In genomic region chr12:7962314-7962927, GRCm38 (mm10) we compare ENCODE assay signal across 15 mouse cellular contexts. TPM values are rescaled to one million over a fixed set of nuclear protein-coding genes. Genes with fewer than 3 reads are reported as not detected.
DNase-seq lines count a peak whose midpoint lies in the region; ATAC-seq and TF ChIP-seq lines count a peak whose summit lies in the region.
"Had no signal": no experiment of that assay in that cellular context is flagged by ENCODE, and none has a peak within 500 bp of the region (broad histone marks: within the 10 kb centered on the region; RNA-seq: fewer than 3 reads in every experiment).

No protein-coding gene starts in this region.

- TF ChIP-seq EP300 in stomach, postnatal 0 days (optimal IDR thresholded peaks at IDR 0.05) = no peak

- no peak overlapping the region for H3K4me3 ChIP-seq in forebrain, embryonic 15.5 days
- H3K4me3 ChIP-seq in forebrain, embryonic 10.5 days = no peak overlapping the region
- no peak overlapping the region for H3K4me3 ChIP-seq in kidney, embryonic 16.5 days (ENCODE audit: low read length)
- H3K4me3 ChIP-seq in stomach, embryonic 16.5 days (replicated peaks; ENCODE audit: low read length) = no peak overlapping the region
- H3K4me3 ChIP-seq in stomach, postnatal 0 days (ENCODE audit: low read depth, low read length) = no peak overlapping the region
- H3K4me3 ChIP-seq: embryonic facial prominence, embryonic 12.5 days; layer of hippocampus, adult 2 months; midbrain, embryonic 12.5 days had no signal

- WGBS in forebrain, embryonic 15.5 days = 58% methylated on average over 5 of the region's 5 CpGs
- 88% methylated on average over 5 of the region's 5 CpGs for WGBS in forebrain, embryonic 10.5 days
- WGBS in kidney, embryonic 16.5 days = 43% methylated on average over 5 of the region's 5 CpGs
- WGBS in stomach, embryonic 16.5 days = 52% methylated on average over 5 of the region's 5 CpGs
- WGBS in stomach, postnatal 0 days = 52% methylated on average over 5 of the region's 5 CpGs

- H3K27ac ChIP-seq in forebrain, embryonic 15.5 days (replicated peaks) = no peak overlapping the region
- no peak overlapping the region for H3K27ac ChIP-seq in forebrain, embryonic 10.5 days
- no peak overlapping the region for H3K27ac ChIP-seq in kidney, embryonic 16.5 days (ENCODE audit: low read length)
- H3K27ac ChIP-seq in stomach, embryonic 16.5 days (ENCODE audit: low read length) = no peak overlapping the region
- H3K27ac ChIP-seq in stomach, postnatal 0 days (replicated peaks) = no peak overlapping the region
- H3K27ac ChIP-seq: embryonic facial prominence, embryonic 12.5 days; layer of hippocampus, adult 2 months; liver, embryonic 14.5 days; midbrain, embryonic 12.5 days had no signal

- no peaks in the 10 kb centered on the region for H3K27me3 ChIP-seq in forebrain, embryonic 15.5 days
- H3K27me3 ChIP-seq in forebrain, embryonic 10.5 days (ENCODE audit: poor library complexity, severe bottlenecking) = no peaks in the 10 kb centered on the region
- H3K27me3 ChIP-seq in kidney, embryonic 16.5 days (ENCODE audit: insufficient read depth, low read length) = no peaks in the 10 kb centered on the region
- no peaks in the 10 kb centered on the region for H3K27me3 ChIP-seq in stomach, embryonic 16.5 days (ENCODE audit: control insufficient read depth, insufficient read depth, low read length)
- H3K27me3 ChIP-seq in stomach, postnatal 0 days (ENCODE audit: control insufficient read depth, insufficient read depth, low read length) = no peaks in the 10 kb centered on the region
- H3K27me3 ChIP-seq: embryonic facial prominence, embryonic 12.5 days; midbrain, embryonic 12.5 days had no signal

- no peak for DNase-seq in forebrain, embryonic 10.5 days (ENCODE audit: extremely low spot score, low spot score)
- no peak for DNase-seq in kidney, postnatal 4 days
- no peak for DNase-seq in stomach, postnatal 0 days (ENCODE audit: low spot score)
- no peak for DNase-seq in urinary bladder, postnatal 36 days (ENCODE audit: low spot score in 2 of 2)
- no peak for DNase-seq in adrenal gland, adult 2 months
- DNase-seq: right cerebral cortex, postnatal 4 days; thymus, postnatal 14 days had no signal

- TF ChIP-seq CTCF in stomach, postnatal 0 days (IDR thresholded peaks at IDR 0.05; ENCODE audit: low read depth) = no peak

- no peaks in the 10 kb centered on the region for H3K9me3 ChIP-seq in forebrain, embryonic 15.5 days
- no peaks in the 10 kb centered on the region for H3K9me3 ChIP-seq in forebrain, embryonic 10.5 days
- H3K9me3 ChIP-seq in kidney, embryonic 16.5 days (ENCODE audit: low read length) = no peaks in the 10 kb centered on the region
- H3K9me3 ChIP-seq in stomach, embryonic 16.5 days (replicated peaks; ENCODE audit: control insufficient read depth, low read length) = no peaks in the 10 kb centered on the region
- H3K9me3 ChIP-seq in stomach, postnatal 0 days (ENCODE audit: control insufficient read depth, low read length) = no peaks in the 10 kb centered on the region
- H3K9me3 ChIP-seq: midbrain, embryonic 12.5 days had no signal

- peaks cover 15% of the 10 kb centered on the region for H3K4me1 ChIP-seq in forebrain, embryonic 15.5 days
- no peaks in the 10 kb centered on the region for H3K4me1 ChIP-seq in forebrain, embryonic 10.5 days
- H3K4me1 ChIP-seq in kidney, embryonic 16.5 days (ENCODE audit: insufficient read depth, low read length) = peaks cover 7% of the 10 kb centered on the region; the same call in 1 of the 2 replicates
- 0 out of 2 replicates have a peak, but pooled peaks cover 2% of the 10 kb centered on the region for H3K4me1 ChIP-seq in stomach, embryonic 16.5 days (ENCODE audit: control insufficient read depth, insufficient read depth, low read length)
- no peaks in the 10 kb centered on the region for H3K4me1 ChIP-seq in stomach, postnatal 0 days (replicated peaks; ENCODE audit: control insufficient read depth, insufficient read depth)
- H3K4me1 ChIP-seq: midbrain, embryonic 12.5 days had no signal

- no peak overlapping the region for H3K4me2 ChIP-seq in forebrain, embryonic 15.5 days (replicated peaks)
- no peak overlapping the region for H3K4me2 ChIP-seq in kidney, embryonic 16.5 days (replicated peaks; ENCODE audit: low read depth, low read length)
- H3K4me2 ChIP-seq in stomach, embryonic 16.5 days (ENCODE audit: low read depth, low read length) = 0 out of 2 replicates have a peak overlapping the region, but pooled peaks have one; percentile 2
- H3K4me2 ChIP-seq in stomach, postnatal 0 days (replicated peaks; ENCODE audit: low read depth) = no peak overlapping the region
- H3K4me2 ChIP-seq: embryonic facial prominence, embryonic 12.5 days; midbrain, embryonic 12.5 days had no signal

- H3K36me3 ChIP-seq in forebrain, embryonic 15.5 days = no peaks in the 10 kb centered on the region
- H3K36me3 ChIP-seq in forebrain, embryonic 10.5 days (replicated peaks) = no peaks in the 10 kb centered on the region
- no peaks in the 10 kb centered on the region for H3K36me3 ChIP-seq in kidney, embryonic 16.5 days (ENCODE audit: insufficient read depth, low read length)
- no peaks in the 10 kb centered on the region for H3K36me3 ChIP-seq in stomach, embryonic 16.5 days (ENCODE audit: control insufficient read depth, insufficient read depth, low read length)
- H3K36me3 ChIP-seq in stomach, postnatal 0 days (ENCODE audit: control insufficient read depth, insufficient read depth, low read length) = no peaks in the 10 kb centered on the region
- H3K36me3 ChIP-seq: embryonic facial prominence, embryonic 12.5 days; midbrain, embryonic 12.5 days had no signal

- H3K9ac ChIP-seq in forebrain, embryonic 15.5 days (replicated peaks) = no peak overlapping the region
- H3K9ac ChIP-seq in kidney, embryonic 16.5 days (replicated peaks; ENCODE audit: low read length) = no peak overlapping the region
- no peak overlapping the region for H3K9ac ChIP-seq in stomach, embryonic 16.5 days (ENCODE audit: low read length)
- H3K9ac ChIP-seq in stomach, postnatal 0 days (ENCODE audit: low read length) = no peak overlapping the region
- H3K9ac ChIP-seq: embryonic facial prominence, embryonic 12.5 days; liver, embryonic 14.5 days; midbrain, embryonic 12.5 days had no signal

- ATAC-seq in forebrain, embryonic 15.5 days (replicated peaks) = 0 out of 2 replicates have a peak, but pooled peaks have one; percentile 42
- peak; percentile 80; the same call in 1 of the 2 replicates for ATAC-seq in kidney, embryonic 16.5 days (ENCODE audit: low FRiP score, low TSS enrichment)
- ATAC-seq in stomach, embryonic 16.5 days (ENCODE audit: insufficient read depth, low FRiP score) = peak; percentile 68; the same call in 1 of the 2 replicates
- no peak for ATAC-seq in stomach, postnatal 0 days (ENCODE audit: low FRiP score, low TSS enrichment)
- ATAC-seq: inflammation-experienced regulatory T-cells, adult 6 months had no signal

RNA-seq across cellular contexts. Expression of gene Apob, which starts 15.0 kb away (rescaled TPM):
- 0.05 and 0.06 TPM in 2 replicates for polyA plus RNA-seq in forebrain, embryonic 15.5 days (2015; fragmentation: Nextera tagmentation; extraction: Ambion mirVana)
- 0.06 and 0.09 TPM in 2 replicates for polyA plus RNA-seq in forebrain, embryonic 10.5 days (2016; fragmentation: Nextera tagmentation; extraction: Ambion mirVana)
- 0.36 and 0.42 TPM in 2 replicates for polyA plus RNA-seq in kidney, embryonic 16.5 days (2015; fragmentation: Nextera tagmentation; extraction: Ambion mirVana)
- polyA plus RNA-seq in stomach, embryonic 16.5 days (2015; fragmentation: Nextera tagmentation; extraction: Ambion mirVana) = 13.5 and 19.0 TPM in 2 replicates
- 1.3 and 1.6 TPM in 2 replicates for polyA plus RNA-seq in stomach, postnatal 0 days (2015; fragmentation: Nextera tagmentation; extraction: Ambion mirVana)
- total RNA-seq in adrenal gland, adult 2 months (2021) = 10 to 100 TPM in 1 of 2 experiments, under 1 TPM in 1; 0.90 to 12.2 TPM
- 0.07 TPM in 1 of 2 replicates, not detected in the other for polyA plus RNA-seq in adrenal gland, adult 2 months (2012; rRNA removed)
